Mouse (Mus musculus): ENCODE data around the gene Txn1. TPM values are rescaled to one million over a fixed set of nuclear protein-coding genes. Genes with fewer than 3 reads are reported as not detected.

The Txn1 gene
- polyA plus RNA-seq, 1 experiment: 125 TPM

- TF ChIP-seq POLR2A (IDR thresholded peaks at IDR 0.05; ENCODE audit: borderline replicate concordance, insufficient read depth, low read length) (no peak), CTCF (IDR thresholded peaks at IDR 0.05; ENCODE audit: borderline replicate concordance, insufficient read depth, low read depth, low read length) (no peak)
- Histone ChIP-seq H3K27me3 (ENCODE audit: control insufficient read depth, insufficient read depth, low read length) (no peaks in the 10 kb centered on the region), H3K4me1 (ENCODE audit: control insufficient read depth, insufficient read depth, low read length) (peaks cover 9% of the 10 kb centered on the region), H3K27ac (ENCODE audit: insufficient read depth, low read length) (no peak overlapping the region), H3K4me3 (replicated peaks; ENCODE audit: insufficient read depth, low read depth, low read length) (no peak overlapping the region)
- WGBS: 62% methylated on average over 8 of the region's 8 CpGs
- DNase-seq: no peak
Measured at GRCm38 (mm10) chr4:57919494-57920423, 36.5 kb downstream of the Txn1 start.

- no peak overlapping the region for H3K27ac ChIP-seq (ENCODE audit: insufficient read depth, low read length)
- H3K4me3 ChIP-seq (replicated peaks; ENCODE audit: insufficient read depth, low read depth, low read length): no peak overlapping the region
- no peak for DNase-seq
- no peaks in the 10 kb centered on the region for H3K27me3 ChIP-seq (ENCODE audit: control insufficient read depth, insufficient read depth, low read length)
- peaks cover 18% of the 10 kb centered on the region for H3K4me1 ChIP-seq (ENCODE audit: control insufficient read depth, insufficient read depth, low read length)
- TF ChIP-seq CTCF (IDR thresholded peaks at IDR 0.05; ENCODE audit: borderline replicate concordance, insufficient read depth, low read depth, low read length) (no peak), POLR2A (IDR thresholded peaks at IDR 0.05; ENCODE audit: borderline replicate concordance, insufficient read depth, low read length) (no peak)
- WGBS: 86% methylated on average over 4 of the region's 4 CpGs
Measured at GRCm38 (mm10) chr4:57916711-57917110, 39.5 kb downstream of the Txn1 start.

GRCm38 (mm10) chr4:57916201-57916661, 40.0 kb downstream of the Txn1 start, which contains the start of gene D630039A03Rik:
TSS of gene D630039A03Rik (minus strand) at chr4:57916297.
- WGBS: 11% methylated on average over 9 of the region's 9 CpGs
- Histone ChIP-seq H3K4me3 (replicated peaks; ENCODE audit: insufficient read depth, low read depth, low read length) (peak within 1 kb of the TSS; percentile 46), H3K4me1 (ENCODE audit: control insufficient read depth, insufficient read depth, low read length) (peaks cover 18% of the 10 kb centered on the region), H3K27ac (ENCODE audit: insufficient read depth, low read length) (no peak within 1 kb of the TSS), H3K27me3 (ENCODE audit: control insufficient read depth, insufficient read depth, low read length) (no peaks in the 10 kb centered on the region)
- TF ChIP-seq CTCF (IDR thresholded peaks at IDR 0.05; ENCODE audit: borderline replicate concordance, insufficient read depth, low read depth, low read length) (no peak), POLR2A (IDR thresholded peaks at IDR 0.05; ENCODE audit: borderline replicate concordance, insufficient read depth, low read length) (no peak)
- peak; percentile 48 to 61 for DNase-seq

GRCm38 (mm10) chr4:57915216-57915965, 40.8 kb downstream of the Txn1 start:
- TF ChIP-seq CTCF (IDR thresholded peaks at IDR 0.05; ENCODE audit: borderline replicate concordance, insufficient read depth, low read depth, low read length) (no peak), POLR2A (IDR thresholded peaks at IDR 0.05; ENCODE audit: borderline replicate concordance, insufficient read depth, low read length) (no peak)
- DNase-seq: peak; percentile 81 to 90
- 9% methylated on average over 17 of the region's 17 CpGs for WGBS
- no peaks in the 10 kb centered on the region for H3K27me3 ChIP-seq (ENCODE audit: control insufficient read depth, insufficient read depth, low read length)
- H3K4me1 ChIP-seq (ENCODE audit: control insufficient read depth, insufficient read depth, low read length): peaks cover 18% of the 10 kb centered on the region
- H3K27ac ChIP-seq (ENCODE audit: insufficient read depth, low read length): no peak overlapping the region
- peak overlapping the region; percentile 46 for H3K4me3 ChIP-seq (replicated peaks; ENCODE audit: insufficient read depth, low read depth, low read length)

GRCm38 (mm10) chr4:57914193-57915190, 41.7 kb downstream of the Txn1 start:
- Histone ChIP-seq H3K4me3 (replicated peaks; ENCODE audit: insufficient read depth, low read depth, low read length) (peak overlapping the region; percentile 46), H3K27ac (ENCODE audit: insufficient read depth, low read length) (no peak overlapping the region), H3K4me1 (ENCODE audit: control insufficient read depth, insufficient read depth, low read length) (peaks cover 18% of the 10 kb centered on the region), H3K27me3 (ENCODE audit: control insufficient read depth, insufficient read depth, low read length) (no peaks in the 10 kb centered on the region)
- TF ChIP-seq POLR2A (IDR thresholded peaks at IDR 0.05; ENCODE audit: borderline replicate concordance, insufficient read depth, low read length): no peak
- no peak for TF ChIP-seq CTCF (IDR thresholded peaks at IDR 0.05; ENCODE audit: borderline replicate concordance, insufficient read depth, low read depth, low read length)
- WGBS: 33% methylated on average over 10 of the region's 10 CpGs
- peak in 1 of 2 experiments; percentile 20 for DNase-seq

- TF ChIP-seq POLR2A (IDR thresholded peaks at IDR 0.05; ENCODE audit: borderline replicate concordance, insufficient read depth, low read length) (no peak), CTCF (IDR thresholded peaks at IDR 0.05; ENCODE audit: borderline replicate concordance, insufficient read depth, low read depth, low read length) (no peak)
- no peak overlapping the region for H3K4me3 ChIP-seq (replicated peaks; ENCODE audit: insufficient read depth, low read depth, low read length)
- peaks cover 18% of the 10 kb centered on the region for H3K4me1 ChIP-seq (ENCODE audit: control insufficient read depth, insufficient read depth, low read length)
- no peak overlapping the region for H3K27ac ChIP-seq (ENCODE audit: insufficient read depth, low read length)
- no peak for DNase-seq
- H3K27me3 ChIP-seq (ENCODE audit: control insufficient read depth, insufficient read depth, low read length): no peaks in the 10 kb centered on the region
Measured at GRCm38 (mm10) chr4:57913021-57913420, 43.2 kb downstream of the Txn1 start.

- Histone ChIP-seq H3K4me3 (replicated peaks; ENCODE audit: insufficient read depth, low read depth, low read length) (no peak overlapping the region), H3K4me1 (ENCODE audit: control insufficient read depth, insufficient read depth, low read length) (peaks cover under 1% of the 10 kb centered on the region; the same call in 1 of the 2 replicates), H3K27me3 (ENCODE audit: control insufficient read depth, insufficient read depth, low read length) (no peaks in the 10 kb centered on the region), H3K27ac (ENCODE audit: insufficient read depth, low read length) (no peak overlapping the region)
- TF ChIP-seq CTCF (IDR thresholded peaks at IDR 0.05; ENCODE audit: borderline replicate concordance, insufficient read depth, low read depth, low read length): no peak
- no peak for TF ChIP-seq POLR2A (IDR thresholded peaks at IDR 0.05; ENCODE audit: borderline replicate concordance, insufficient read depth, low read length)
- no peak for DNase-seq
- WGBS: 82% methylated on average over 6 of the region's 6 CpGs
Measured at GRCm38 (mm10) chr4:57908860-57909259, 47.4 kb downstream of the Txn1 start.

All from cerebellum, adult 2 months (tissue).